Mouse (Mus musculus) inflammation-experienced regulatory T-cells, adult 16 weeks (primary cell): Measurements from ENCODE around the gene Fbxo44. TPM values are rescaled to one million over a fixed set of nuclear protein-coding genes. Genes with fewer than 3 reads are reported as not detected.

Experiments used
- polyA plus RNA-seq: library from polyadenylated mRNA; unstranded; fragments of 100-300 nt; shearing (Covaris generic); gene quantifications from one replicate; pipeline ENCODE4 v1.2.1, GENCODE M21; 2017

Gene Fbxo44
- 4.3 TPM for polyA plus RNA-seq

DNA sequence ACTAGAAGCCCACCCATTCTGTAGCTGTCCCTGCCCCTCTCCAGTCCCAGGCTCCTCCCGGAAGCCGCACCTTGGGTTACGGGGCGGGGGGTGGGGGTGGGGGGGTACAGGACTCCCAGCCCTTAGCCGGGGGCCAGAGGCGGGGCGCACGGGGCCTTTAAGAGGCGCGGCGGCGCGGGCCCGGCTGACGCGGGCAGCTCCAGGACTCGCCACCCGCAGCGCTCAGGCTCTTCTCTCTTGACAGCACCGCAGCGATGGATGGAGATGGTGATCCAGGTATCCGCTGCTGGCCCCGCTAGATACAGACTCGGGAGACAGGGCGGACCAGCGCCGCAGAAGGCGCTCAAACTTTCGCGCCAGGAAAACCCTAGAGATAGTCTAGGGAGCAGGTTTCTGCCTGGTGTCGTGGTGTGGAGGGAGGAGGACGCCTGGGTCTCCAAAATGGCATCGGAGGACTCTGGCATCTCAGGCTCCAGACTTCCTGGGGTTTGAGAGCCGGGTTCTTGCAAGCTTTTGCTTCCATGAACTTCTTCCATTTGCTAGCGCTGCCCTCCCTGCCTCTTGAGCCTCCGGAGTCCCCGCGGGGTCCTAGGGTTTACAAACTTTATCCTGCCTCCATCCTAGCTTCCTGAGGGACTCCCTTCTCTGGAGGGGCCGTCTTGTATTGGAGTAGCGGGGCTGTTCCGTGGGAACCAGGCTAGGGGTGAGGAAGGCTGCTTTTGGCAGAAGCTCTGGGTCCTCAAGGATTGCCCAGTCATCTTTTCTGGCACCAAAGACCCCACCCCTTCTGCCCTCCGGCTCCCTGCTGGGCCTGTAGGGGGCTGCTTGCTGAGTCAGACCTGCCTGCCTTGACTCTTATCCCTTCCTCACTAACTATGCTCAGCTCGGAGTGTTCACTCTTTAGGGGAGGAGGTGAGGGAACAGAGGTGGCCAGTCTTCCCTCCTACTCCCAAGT lies at the start of gene Fbxo44, which contains the start of gene Fbxo2:
TSS of gene Fbxo44 (minus strand) at position 47 of the 955 bp plus-strand sequence.
TSS of gene Fbxo2 (plus strand) at position 186 of the 955 bp plus-strand sequence.

DNA sequence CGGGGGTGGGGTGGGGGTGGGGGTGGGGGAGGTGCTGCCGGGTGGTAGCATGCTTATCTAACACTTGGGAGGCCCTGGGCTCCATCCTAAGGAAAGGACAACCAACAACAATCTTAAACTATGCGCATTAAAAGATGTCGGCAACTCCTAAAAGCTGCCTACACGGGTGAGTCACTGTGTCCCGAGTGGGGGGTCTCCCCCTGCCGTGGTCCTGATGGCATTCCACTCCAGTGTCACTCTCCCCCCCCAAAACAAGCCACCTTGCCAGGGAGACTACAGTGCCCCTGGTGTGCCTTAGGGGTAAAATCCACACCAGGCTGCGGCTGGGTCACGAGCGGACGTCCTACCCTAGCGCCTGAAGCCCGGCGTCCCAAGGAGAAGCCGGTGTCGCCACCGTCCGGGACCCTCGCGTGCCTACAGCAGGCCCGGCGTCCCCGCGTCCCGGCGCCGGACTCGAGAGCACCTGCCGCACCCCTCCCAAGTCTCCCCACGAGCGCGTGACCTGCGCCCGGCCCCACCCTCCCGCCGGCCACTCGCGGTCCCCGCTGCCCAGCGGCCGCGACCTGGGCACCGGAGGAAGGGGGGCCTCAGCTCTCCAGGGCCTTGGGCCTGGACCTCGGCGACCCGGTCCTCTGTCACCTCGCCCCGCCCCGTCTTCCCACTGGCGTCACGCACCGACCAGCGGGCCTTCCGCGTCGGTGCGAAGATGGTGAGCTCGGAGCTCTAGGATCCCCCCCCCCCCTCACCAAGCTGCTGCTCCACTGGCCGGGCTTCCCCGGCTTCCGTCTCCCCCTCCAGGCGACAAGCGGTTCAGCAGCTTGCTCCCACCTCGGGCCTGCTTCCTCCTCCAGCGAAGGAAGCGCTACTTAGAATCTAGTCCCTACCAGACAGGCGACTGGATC lies 8.8 kb downstream of the Fbxo44 start, which contains the start of gene Fbxo6:
TSS of gene Fbxo6 (minus strand) at position 874 of the 902 bp plus-strand sequence.

DNA sequence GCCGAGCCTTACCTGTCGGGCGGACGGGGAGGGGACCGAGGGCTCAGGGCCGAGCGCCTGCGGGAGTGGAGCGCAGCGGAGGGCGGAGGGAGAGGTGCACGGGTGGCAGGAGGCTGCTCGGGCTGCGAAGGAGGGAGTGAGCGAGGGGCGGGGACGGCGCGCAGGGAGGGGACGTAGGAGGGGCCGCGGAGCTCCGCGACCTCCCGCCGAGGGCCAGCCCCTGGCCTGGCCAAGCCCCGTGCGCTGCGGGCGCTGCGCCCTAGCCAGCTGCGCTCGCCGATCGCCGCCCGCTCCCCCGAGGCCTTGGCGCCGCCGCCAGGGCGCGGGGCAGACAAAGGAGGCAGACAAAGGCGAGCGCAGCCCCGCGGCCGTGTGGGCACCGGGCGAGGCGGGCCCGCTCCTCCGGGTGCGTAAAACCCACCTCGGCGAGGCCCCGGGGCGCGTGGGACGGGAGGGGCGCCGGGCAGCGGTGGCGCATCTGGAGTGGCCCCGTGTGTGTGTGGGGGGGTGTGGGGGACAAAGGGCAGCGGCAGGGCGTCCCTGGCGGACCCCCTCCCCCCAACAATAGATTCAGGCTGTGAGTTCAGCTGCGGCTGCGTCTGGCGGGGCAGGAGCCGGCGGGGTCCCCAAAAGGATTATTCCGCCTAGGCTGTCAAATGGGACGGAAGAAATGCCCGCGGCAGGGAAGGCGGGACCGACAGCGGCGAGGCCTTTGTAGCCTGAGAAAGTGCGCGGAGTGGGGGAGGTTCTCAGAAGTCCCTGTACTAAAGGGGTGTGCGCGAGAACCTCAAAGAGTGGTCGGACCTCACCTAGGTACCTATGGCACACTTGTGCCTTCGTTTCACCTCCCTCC lies 29.5 kb downstream of the Fbxo44 start, which contains the start of gene Draxin:
TSS of gene Draxin (minus strand) at position 138 of the 853 bp plus-strand sequence.

DNA sequence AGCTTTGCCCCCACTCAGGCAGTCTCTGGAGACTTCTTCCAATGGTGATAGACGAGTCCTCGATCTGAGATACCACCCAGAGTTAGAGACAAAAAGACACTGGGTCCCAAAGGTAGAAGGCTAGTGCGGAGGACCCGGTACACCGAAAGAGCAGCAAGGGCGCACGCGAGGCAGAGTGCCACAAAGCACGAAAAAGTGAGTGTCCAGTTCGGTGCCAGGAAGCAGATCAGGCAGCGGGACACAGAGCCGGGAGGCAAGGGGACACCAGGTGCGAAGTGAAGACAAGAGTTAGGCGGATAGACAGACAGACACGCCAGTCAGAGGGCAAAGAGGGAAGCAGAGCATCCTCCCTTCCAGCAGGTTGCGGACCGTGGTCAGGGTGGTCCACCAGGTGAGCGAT lies 30.1 kb downstream of the Fbxo44 start, which contains the start of gene Mad2l2:
TSS of gene Mad2l2 (plus strand) at position 252 of the 400 bp plus-strand sequence.

Other genes starting within 250 kb of the Fbxo44 start
- 11.6 TPM for gene Plod1, start 223.7 kb downstream of the Fbxo44 start, polyA plus RNA-seq
- 4.5 TPM for gene 2510039O18Rik, start 219.6 kb downstream of the Fbxo44 start, polyA plus RNA-seq
- not detected for gene Nppb, start 174.7 kb downstream of the Fbxo44 start, polyA plus RNA-seq
- not detected for gene Nppa, start 159.8 kb downstream of the Fbxo44 start, polyA plus RNA-seq
- 10.1 TPM for gene Clcn6, start 121.7 kb downstream of the Fbxo44 start, polyA plus RNA-seq
- gene Mthfr, start 121.4 kb downstream of the Fbxo44 start, polyA plus RNA-seq, result 21.3 TPM
- gene Agtrap, start 72.5 kb downstream of the Fbxo44 start, polyA plus RNA-seq, result 28.8 TPM
- gene Mad2l2, start 30.1 kb downstream of the Fbxo44 start, polyA plus RNA-seq, result 49.7 TPM
- gene Draxin, start 29.8 kb downstream of the Fbxo44 start, polyA plus RNA-seq, result 0.06 TPM
- gene Fbxo6, start 8.3 kb downstream of the Fbxo44 start, polyA plus RNA-seq, result 50.2 TPM
- not detected for gene Fbxo2, start 139 bp upstream of the Fbxo44 start, polyA plus RNA-seq
- gene Disp3, start 127.5 kb upstream of the Fbxo44 start, polyA plus RNA-seq, result not detected